Mouse (Mus musculus): ENCODE data around the gene Lrrc71. TPM values are rescaled to one million over a fixed set of nuclear protein-coding genes. Genes with fewer than 3 reads are reported as not detected.
A peak's percentile ranks its signal among the peaks of the same experiment; 100 is the strongest.

The Lrrc71 gene
- total and polyA plus RNA-seq, 2 experiments from 2014 or later = 0.12 to 1.5 TPM

DNA sequence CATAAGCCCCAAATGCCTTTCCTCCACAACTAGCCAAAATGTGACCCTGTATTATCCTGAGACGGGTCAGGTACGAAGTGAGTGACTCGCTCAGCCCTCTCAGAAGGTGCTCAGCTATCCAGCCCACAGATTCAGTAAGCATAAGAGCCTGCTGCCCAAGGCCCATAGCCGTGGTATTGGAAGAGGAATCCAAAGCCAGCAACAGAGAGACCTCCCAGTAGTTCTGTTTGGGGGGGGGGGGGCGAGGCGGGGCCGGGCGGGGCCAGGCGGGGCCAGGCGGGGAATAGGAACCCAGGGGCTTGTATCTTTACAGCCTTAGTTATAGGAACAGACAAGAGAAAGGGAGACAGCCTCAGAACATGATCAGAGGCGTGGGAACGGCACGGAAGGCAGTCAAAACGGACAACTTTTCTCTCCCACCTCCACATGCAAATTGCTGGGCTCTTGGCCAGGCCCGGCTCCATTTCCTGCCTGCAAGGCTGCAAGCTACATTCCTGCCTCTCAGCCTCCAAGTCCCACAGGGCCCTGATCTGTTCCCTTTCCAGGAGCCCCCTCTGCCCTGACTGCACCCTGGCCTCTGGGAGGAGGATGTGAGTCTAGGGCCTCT is 15.4 kb upstream of the Lrrc71 start:
- Histone ChIP-seq H3K9me3 (replicated peaks; ENCODE audit: control insufficient read depth, low read length) (no peaks in the 10 kb centered on the region), H3K4me1 (ENCODE audit: control insufficient read depth, insufficient read depth) (peaks cover 21% of the 10 kb centered on the region), H3K9ac (replicated peaks; ENCODE audit: low read depth, low read length) (no peak overlapping the region; the same call in 1 of the 2 replicates), H3K4me3 (ENCODE audit: low read depth, low read length) (peak overlapping the region; percentile 31), H3K27me3 (ENCODE audit: control insufficient read depth, insufficient read depth, low read length) (peaks cover 3% of the 10 kb centered on the region; the same call in 1 of the 2 replicates), H3K27ac (ENCODE audit: low read depth) (peak overlapping the region; percentile 87), H3K4me2 (ENCODE audit: low read depth, low read length) (peak overlapping the region; percentile 57), H3K36me3 (replicated peaks; ENCODE audit: control insufficient read depth, insufficient read depth, low read length) (0 out of 2 replicates have a peak, but pooled peaks cover 6% of the 10 kb centered on the region)
- DNase-seq (ENCODE audit: low spot score) (peak; percentile 85), ATAC-seq (ENCODE audit: insufficient read depth, low read depth) (peak; percentile 55)
- 18% methylated on average over 15 of the region's 15 CpGs for WGBS
- TF ChIP-seq EP300 (IDR thresholded peaks at IDR 0.05; ENCODE audit: low read depth) = no peak
- 0 out of 2 replicates have a peak, but pooled peaks have one; percentile 3 for TF ChIP-seq CTCF (IDR thresholded peaks at IDR 0.05; ENCODE audit: low read depth)

DNA sequence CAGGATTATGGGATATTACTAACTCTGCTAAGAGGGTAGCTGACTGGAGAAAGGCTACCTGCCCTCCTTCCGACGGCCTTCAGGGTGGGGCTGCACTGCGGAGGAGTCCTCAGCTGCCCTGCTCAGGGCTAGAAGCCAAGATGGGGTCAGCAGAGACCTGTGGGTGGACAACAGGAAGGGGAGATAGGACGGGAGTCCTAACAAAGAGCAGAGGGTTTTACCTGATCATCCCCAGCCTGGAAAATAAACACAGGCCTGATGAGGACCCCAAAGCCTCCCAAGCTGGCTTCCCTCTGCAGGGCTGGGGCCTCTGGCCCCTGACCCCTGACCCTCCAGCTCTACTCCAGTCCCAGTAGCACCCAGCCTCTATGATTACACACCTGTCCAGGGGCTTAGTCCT is 14.8 kb upstream of the Lrrc71 start:
- peak overlapping the region; percentile 57 for H3K4me2 ChIP-seq (ENCODE audit: low read depth, low read length)
- WGBS = 44% methylated on average over 4 of the region's 4 CpGs
- DNase-seq (ENCODE audit: low spot score) (no peak), ATAC-seq (ENCODE audit: insufficient read depth, low read depth) (no peak)
- peaks cover 21% of the 10 kb centered on the region for H3K4me1 ChIP-seq (ENCODE audit: control insufficient read depth, insufficient read depth)
- H3K9ac ChIP-seq (replicated peaks; ENCODE audit: low read depth, low read length) = no peak overlapping the region; the same call in 1 of the 2 replicates
- H3K36me3 ChIP-seq (replicated peaks; ENCODE audit: control insufficient read depth, insufficient read depth, low read length) = 0 out of 2 replicates have a peak, but pooled peaks cover 9% of the 10 kb centered on the region
- TF ChIP-seq CTCF (IDR thresholded peaks at IDR 0.05; ENCODE audit: low read depth) (no peak), EP300 (IDR thresholded peaks at IDR 0.05; ENCODE audit: low read depth) (no peak)
- no peaks in the 10 kb centered on the region for H3K9me3 ChIP-seq (replicated peaks; ENCODE audit: control insufficient read depth, low read length)
- H3K27ac ChIP-seq (ENCODE audit: low read depth) = peak overlapping the region; percentile 87
- peaks cover 3% of the 10 kb centered on the region; the same call in 1 of the 2 replicates for H3K27me3 ChIP-seq (ENCODE audit: control insufficient read depth, insufficient read depth, low read length)
- H3K4me3 ChIP-seq (ENCODE audit: low read depth, low read length) = no peak overlapping the region

GRCm38 (mm10) chr3:87761408-87762375 is 13.3 kb upstream of the Lrrc71 start:
- TF ChIP-seq EP300 (IDR thresholded peaks at IDR 0.05; ENCODE audit: low read depth) (no peak), CTCF (IDR thresholded peaks at IDR 0.05; ENCODE audit: low read depth) (no peak)
- Histone ChIP-seq H3K36me3 (replicated peaks; ENCODE audit: control insufficient read depth, insufficient read depth, low read length) (0 out of 2 replicates have a peak, but pooled peaks cover 20% of the 10 kb centered on the region), H3K9me3 (replicated peaks; ENCODE audit: control insufficient read depth, low read length) (no peaks in the 10 kb centered on the region), H3K9ac (replicated peaks; ENCODE audit: low read depth, low read length) (no peak overlapping the region), H3K4me3 (ENCODE audit: low read depth, low read length) (no peak overlapping the region), H3K4me2 (ENCODE audit: low read depth, low read length) (no peak overlapping the region), H3K27me3 (ENCODE audit: control insufficient read depth, insufficient read depth, low read length) (0 out of 2 replicates have a peak, but pooled peaks cover 8% of the 10 kb centered on the region), H3K27ac (ENCODE audit: low read depth) (no peak overlapping the region), H3K4me1 (ENCODE audit: control insufficient read depth, insufficient read depth) (peaks cover 21% of the 10 kb centered on the region)
- ATAC-seq (ENCODE audit: insufficient read depth, low read depth) = no peak
- 60% methylated on average over 20 of the region's 20 CpGs for WGBS
- no peak for DNase-seq (ENCODE audit: low spot score)

GRCm38 (mm10) chr3:87758641-87759040 is 10.2 kb upstream of the Lrrc71 start:
- H3K36me3 ChIP-seq (replicated peaks; ENCODE audit: control insufficient read depth, insufficient read depth, low read length) = peaks cover 32% of the 10 kb centered on the region; the same call in 1 of the 2 replicates
- TF ChIP-seq CTCF (IDR thresholded peaks at IDR 0.05; ENCODE audit: low read depth) (no peak), EP300 (IDR thresholded peaks at IDR 0.05; ENCODE audit: low read depth) (no peak)
- DNase-seq (ENCODE audit: low spot score) (no peak), ATAC-seq (ENCODE audit: insufficient read depth, low read depth) (no peak)
- no peak overlapping the region for H3K9ac ChIP-seq (replicated peaks; ENCODE audit: low read depth, low read length)
- peaks cover 6% of the 10 kb centered on the region; the same call in 1 of the 2 replicates for H3K4me1 ChIP-seq (ENCODE audit: control insufficient read depth, insufficient read depth)
- 62% methylated on average over 4 of the region's 5 CpGs for WGBS
- 0 out of 2 replicates have a peak, but pooled peaks cover 14% of the 10 kb centered on the region for H3K27me3 ChIP-seq (ENCODE audit: control insufficient read depth, insufficient read depth, low read length)
- no peak overlapping the region for H3K27ac ChIP-seq (ENCODE audit: low read depth)
- H3K9me3 ChIP-seq (replicated peaks; ENCODE audit: control insufficient read depth, low read length) = no peaks in the 10 kb centered on the region
- H3K4me2 ChIP-seq (ENCODE audit: low read depth, low read length) = no peak overlapping the region
- H3K4me3 ChIP-seq (ENCODE audit: low read depth, low read length) = no peak overlapping the region

- no peak overlapping the region for H3K4me3 ChIP-seq (ENCODE audit: low read depth, low read length)
- peak overlapping the region; percentile 40; the same call in 1 of the 2 replicates for H3K4me2 ChIP-seq (ENCODE audit: low read depth, low read length)
- 58% methylated on average over 20 of the region's 20 CpGs for WGBS
Observed at GRCm38 (mm10) chr3:87756488-87756887, 8.1 kb upstream of the Lrrc71 start.

More at GRCm38 (mm10) chr3:87756488-87756887, 8.1 kb upstream of the Lrrc71 start:
- Histone ChIP-seq H3K36me3 (replicated peaks; ENCODE audit: control insufficient read depth, insufficient read depth, low read length) (peaks cover 44% of the 10 kb centered on the region; the same call in 1 of the 2 replicates), H3K27ac (ENCODE audit: low read depth) (no peak overlapping the region), H3K4me1 (ENCODE audit: control insufficient read depth, insufficient read depth) (no peaks in the 10 kb centered on the region), H3K9me3 (replicated peaks; ENCODE audit: control insufficient read depth, low read length) (no peaks in the 10 kb centered on the region), H3K9ac (replicated peaks; ENCODE audit: low read depth, low read length) (no peak overlapping the region), H3K27me3 (ENCODE audit: control insufficient read depth, insufficient read depth, low read length) (0 out of 2 replicates have a peak, but pooled peaks cover 14% of the 10 kb centered on the region)
- DNase-seq (ENCODE audit: low spot score) (no peak), ATAC-seq (ENCODE audit: insufficient read depth, low read depth) (no peak)
- TF ChIP-seq EP300 (IDR thresholded peaks at IDR 0.05; ENCODE audit: low read depth) (no peak), CTCF (IDR thresholded peaks at IDR 0.05; ENCODE audit: low read depth) (no peak)
